Mouse (Mus musculus): Measurements from ENCODE around the gene Cav3. TPM values are rescaled to one million over a fixed set of nuclear protein-coding genes. Genes with fewer than 3 reads are reported as not detected.

Gene Cav3
- polyA plus RNA-seq, 1 experiment from 2014 or later, result 0.51 TPM

DNA sequence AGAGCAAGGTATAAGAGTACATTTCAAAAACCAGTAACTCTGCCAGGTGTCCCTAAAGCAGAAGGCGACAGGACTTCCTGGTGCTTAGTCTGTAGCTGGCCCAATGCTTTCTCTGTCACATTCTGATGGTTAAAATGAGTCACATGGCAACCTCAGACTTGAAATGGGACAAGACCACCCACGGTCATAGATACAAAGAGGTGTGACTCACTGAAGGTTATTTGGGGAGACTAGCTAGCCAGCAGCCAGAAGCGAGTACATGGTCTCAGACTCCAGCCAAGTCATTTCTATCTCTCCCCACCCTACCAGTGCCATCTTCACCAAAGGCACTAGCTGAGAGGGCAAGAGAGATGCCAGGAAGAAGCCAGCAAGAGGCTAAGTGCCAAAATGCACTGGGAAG is 6.1 kb downstream of the Cav3 start:
- no peaks in the 10 kb centered on the region for H3K9me3 ChIP-seq (ENCODE audit: control insufficient read depth, low read length)
- H3K4me2 ChIP-seq (ENCODE audit: low read length), result no peak overlapping the region
- DNase-seq (ENCODE audit: low spot score), result no peak
- H3K9ac ChIP-seq (ENCODE audit: low read length), result no peak overlapping the region
- 79% methylated on average over 3 of the region's 3 CpGs for WGBS
- H3K27me3 ChIP-seq (replicated peaks; ENCODE audit: control insufficient read depth, insufficient read depth, low read length), result no peaks in the 10 kb centered on the region
- H3K4me3 ChIP-seq (ENCODE audit: low read depth, low read length), result no peak overlapping the region
- no peaks in the 10 kb centered on the region for H3K4me1 ChIP-seq (replicated peaks; ENCODE audit: control insufficient read depth, insufficient read depth, low read length)
- no peak overlapping the region for H3K27ac ChIP-seq (ENCODE audit: low read depth)
- no peaks in the 10 kb centered on the region for H3K36me3 ChIP-seq (ENCODE audit: control insufficient read depth, insufficient read depth, low read length)
- no peak for ATAC-seq (replicated peaks; ENCODE audit: low FRiP score, low TSS enrichment, low read depth)

DNA sequence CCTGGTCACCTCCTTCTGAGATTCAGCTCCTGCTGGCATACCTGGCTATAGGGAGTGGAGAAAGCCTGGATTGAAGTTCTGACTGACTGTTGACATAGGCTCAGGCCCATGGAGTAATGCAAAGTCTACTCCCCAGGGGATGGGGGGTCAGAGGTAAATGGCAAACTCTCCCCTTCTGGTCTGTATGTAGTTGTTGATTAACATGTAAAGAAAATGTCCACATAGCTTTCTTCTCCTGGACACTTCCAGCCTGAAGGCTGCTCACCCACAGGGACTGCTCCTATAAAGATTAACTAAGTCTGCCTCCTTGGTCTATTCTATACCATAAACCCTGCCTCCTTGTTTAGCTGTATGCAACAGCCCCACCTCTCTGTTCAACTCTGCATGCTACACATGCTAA is 6.7 kb downstream of the Cav3 start:
- Histone ChIP-seq H3K9ac (ENCODE audit: low read length) (no peak overlapping the region), H3K4me2 (ENCODE audit: low read length) (no peak overlapping the region), H3K4me1 (replicated peaks; ENCODE audit: control insufficient read depth, insufficient read depth, low read length) (no peaks in the 10 kb centered on the region), H3K9me3 (ENCODE audit: control insufficient read depth, low read length) (no peaks in the 10 kb centered on the region), H3K27ac (ENCODE audit: low read depth) (no peak overlapping the region), H3K27me3 (replicated peaks; ENCODE audit: control insufficient read depth, insufficient read depth, low read length) (no peaks in the 10 kb centered on the region), H3K4me3 (ENCODE audit: low read depth, low read length) (no peak overlapping the region), H3K36me3 (ENCODE audit: control insufficient read depth, insufficient read depth, low read length) (no peaks in the 10 kb centered on the region)
- DNase-seq (ENCODE audit: low spot score), result no peak
- ATAC-seq (replicated peaks; ENCODE audit: low FRiP score, low TSS enrichment, low read depth), result no peak

DNA sequence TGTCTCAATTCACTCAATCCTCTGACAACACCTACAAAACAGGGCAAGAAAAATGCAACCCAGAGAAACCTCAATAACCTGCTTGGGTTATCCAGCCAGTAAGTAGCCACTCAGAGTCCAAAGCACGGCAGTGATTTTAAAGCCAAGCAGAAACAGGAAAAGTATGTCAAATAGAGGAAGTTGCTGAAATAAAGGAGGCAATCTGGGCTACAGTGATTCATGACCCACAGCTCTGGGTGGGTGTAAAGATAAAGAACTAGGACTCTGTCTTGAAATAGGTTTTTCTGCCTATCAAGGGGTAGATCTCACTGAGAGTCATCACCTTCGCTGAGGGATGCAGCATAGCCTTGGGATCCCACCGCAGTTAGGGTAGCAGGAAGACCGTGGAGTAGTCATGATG is 12.3 kb downstream of the Cav3 start:
- DNase-seq (ENCODE audit: low spot score), result no peak
- no peaks in the 10 kb centered on the region for H3K4me1 ChIP-seq (replicated peaks; ENCODE audit: control insufficient read depth, insufficient read depth, low read length)
- ATAC-seq (replicated peaks; ENCODE audit: low FRiP score, low TSS enrichment, low read depth), result no peak
- no peaks in the 10 kb centered on the region for H3K9me3 ChIP-seq (ENCODE audit: control insufficient read depth, low read length)
- H3K27ac ChIP-seq (ENCODE audit: low read depth), result no peak overlapping the region
- no peak overlapping the region for H3K4me2 ChIP-seq (ENCODE audit: low read length)
- no peak overlapping the region for H3K4me3 ChIP-seq (ENCODE audit: low read depth, low read length)
- H3K27me3 ChIP-seq (replicated peaks; ENCODE audit: control insufficient read depth, insufficient read depth, low read length), result no peaks in the 10 kb centered on the region
- H3K9ac ChIP-seq (ENCODE audit: low read length), result no peak overlapping the region
- WGBS, result 84% methylated on average over 4 of the region's 4 CpGs
- no peaks in the 10 kb centered on the region for H3K36me3 ChIP-seq (ENCODE audit: control insufficient read depth, insufficient read depth, low read length)

DNA sequence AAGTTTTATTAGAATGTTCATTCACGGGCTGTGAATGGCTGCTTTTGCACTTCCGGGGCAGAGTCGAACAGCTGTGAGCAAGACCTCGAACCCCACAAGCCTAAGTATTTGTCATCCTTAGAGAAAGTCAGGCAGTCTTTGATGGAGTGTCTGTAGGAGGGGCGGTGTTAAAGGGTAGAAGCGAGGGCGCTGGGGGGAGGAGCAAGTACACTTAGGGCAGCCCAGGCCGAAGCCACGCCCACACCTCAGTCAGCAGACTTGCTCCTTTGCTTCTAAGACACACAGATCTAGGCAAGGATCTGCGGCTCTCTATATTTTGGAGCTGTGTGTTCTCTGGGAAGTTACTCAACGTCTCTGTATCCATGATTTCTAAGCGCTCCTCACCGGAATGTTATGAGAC is 20.6 kb downstream of the Cav3 start:
- WGBS, result 50% methylated on average over 13 of the region's 13 CpGs
- no peak overlapping the region for H3K4me3 ChIP-seq (ENCODE audit: low read depth, low read length)
- H3K36me3 ChIP-seq (ENCODE audit: control insufficient read depth, insufficient read depth, low read length), result no peaks in the 10 kb centered on the region
- ATAC-seq (replicated peaks; ENCODE audit: low FRiP score, low TSS enrichment, low read depth) (no peak), DNase-seq (ENCODE audit: low spot score) (no peak)
- H3K27me3 ChIP-seq (replicated peaks; ENCODE audit: control insufficient read depth, insufficient read depth, low read length), result no peaks in the 10 kb centered on the region
- H3K9ac ChIP-seq (ENCODE audit: low read length), result no peak overlapping the region
- no peaks in the 10 kb centered on the region for H3K4me1 ChIP-seq (replicated peaks; ENCODE audit: control insufficient read depth, insufficient read depth, low read length)
- H3K4me2 ChIP-seq (ENCODE audit: low read length), result no peak overlapping the region
- no peak overlapping the region for H3K27ac ChIP-seq (ENCODE audit: low read depth)
- no peaks in the 10 kb centered on the region for H3K9me3 ChIP-seq (ENCODE audit: control insufficient read depth, low read length)

DNA sequence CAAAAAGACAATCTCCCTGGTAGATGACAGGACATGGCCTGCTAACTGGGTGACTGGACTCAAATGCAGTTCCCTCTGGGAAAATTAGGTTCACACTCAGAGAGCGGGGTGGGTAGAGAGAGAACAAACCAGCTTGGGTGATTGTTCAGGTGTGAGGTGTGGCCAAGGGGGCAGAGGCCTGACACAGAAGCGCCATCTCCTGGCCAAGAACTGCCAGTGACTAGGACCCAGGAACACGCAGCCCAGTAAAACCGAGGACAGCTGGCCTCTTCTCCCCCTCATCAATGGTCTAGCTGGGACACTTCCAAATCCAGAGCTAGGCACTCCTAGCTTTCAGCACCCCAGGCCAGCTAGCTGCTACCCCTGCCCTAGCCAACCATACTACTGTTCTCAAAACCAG is 25.0 kb downstream of the Cav3 start:
- Histone ChIP-seq H3K9ac (ENCODE audit: low read length) (no peak overlapping the region), H3K9me3 (ENCODE audit: control insufficient read depth, low read length) (no peaks in the 10 kb centered on the region), H3K4me2 (ENCODE audit: low read length) (no peak overlapping the region), H3K27me3 (replicated peaks; ENCODE audit: control insufficient read depth, insufficient read depth, low read length) (peaks cover 34% of the 10 kb centered on the region), H3K27ac (ENCODE audit: low read depth) (no peak overlapping the region), H3K4me3 (ENCODE audit: low read depth, low read length) (no peak overlapping the region), H3K36me3 (ENCODE audit: control insufficient read depth, insufficient read depth, low read length) (no peaks in the 10 kb centered on the region), H3K4me1 (replicated peaks; ENCODE audit: control insufficient read depth, insufficient read depth, low read length) (peaks cover 4% of the 10 kb centered on the region)
- DNase-seq (ENCODE audit: low spot score) (peak; percentile 62), ATAC-seq (replicated peaks; ENCODE audit: low FRiP score, low TSS enrichment, low read depth) (no peak)
- 6% methylated on average over 4 of the region's 4 CpGs for WGBS

DNA sequence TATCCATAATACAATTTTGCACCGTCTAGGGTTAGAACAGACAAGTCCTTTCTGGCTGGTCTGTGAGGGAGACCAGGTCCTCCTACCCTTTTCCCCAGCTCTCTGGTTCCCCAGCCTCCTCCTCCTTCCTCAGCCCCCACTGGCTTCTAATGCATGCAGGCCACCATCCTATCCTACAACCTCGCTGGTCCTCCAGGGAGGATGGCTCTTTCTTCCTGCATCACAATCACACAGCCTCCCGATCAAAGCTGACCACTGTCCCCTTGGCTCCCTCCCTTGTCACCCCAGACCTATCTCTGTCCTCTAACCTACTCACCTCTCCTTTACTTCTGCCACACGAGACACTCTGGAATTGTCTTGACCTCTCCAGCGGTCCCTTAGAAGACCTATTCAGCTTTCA is 28.7 kb downstream of the Cav3 start:
- ATAC-seq (replicated peaks; ENCODE audit: low FRiP score, low TSS enrichment, low read depth), result no peak
- H3K9me3 ChIP-seq (ENCODE audit: control insufficient read depth, low read length), result no peaks in the 10 kb centered on the region
- no peak for DNase-seq (ENCODE audit: low spot score)
- peaks cover 9% of the 10 kb centered on the region for H3K4me1 ChIP-seq (replicated peaks; ENCODE audit: control insufficient read depth, insufficient read depth, low read length)
- no peak overlapping the region for H3K4me3 ChIP-seq (ENCODE audit: low read depth, low read length)
- no peak overlapping the region for H3K4me2 ChIP-seq (ENCODE audit: low read length)
- no peak overlapping the region for H3K27ac ChIP-seq (ENCODE audit: low read depth)
- 91% methylated on average over 5 of the region's 5 CpGs for WGBS
- H3K27me3 ChIP-seq (replicated peaks; ENCODE audit: control insufficient read depth, insufficient read depth, low read length), result peaks cover 47% of the 10 kb centered on the region
- no peaks in the 10 kb centered on the region for H3K36me3 ChIP-seq (ENCODE audit: control insufficient read depth, insufficient read depth, low read length)
- H3K9ac ChIP-seq (ENCODE audit: low read length), result no peak overlapping the region

DNA sequence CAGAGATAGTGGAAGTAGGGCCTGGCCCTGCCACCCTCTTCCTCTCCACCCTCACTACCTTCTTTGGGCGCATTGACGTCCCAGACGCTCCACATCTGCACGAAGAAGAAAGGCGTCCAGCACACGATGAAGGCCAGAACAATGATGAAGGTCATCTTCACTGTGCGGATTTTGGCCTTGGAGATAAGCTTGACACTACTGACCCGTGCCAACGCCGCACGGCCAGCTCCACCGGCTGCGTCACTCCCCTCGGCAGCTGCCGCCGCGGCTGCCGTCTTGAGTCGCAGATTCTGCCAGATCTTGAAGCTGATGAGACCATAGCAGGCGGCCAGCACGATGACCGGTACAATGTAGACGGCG is 29.5 kb downstream of the Cav3 start:
- H3K27me3 ChIP-seq (replicated peaks; ENCODE audit: control insufficient read depth, insufficient read depth, low read length), result peaks cover 47% of the 10 kb centered on the region
- H3K27ac ChIP-seq (ENCODE audit: low read depth), result no peak overlapping the region
- no peaks in the 10 kb centered on the region for H3K36me3 ChIP-seq (ENCODE audit: control insufficient read depth, insufficient read depth, low read length)
- 36% methylated on average over 24 of the region's 24 CpGs for WGBS
- H3K9ac ChIP-seq (ENCODE audit: low read length), result no peak overlapping the region
- ATAC-seq (replicated peaks; ENCODE audit: low FRiP score, low TSS enrichment, low read depth), result no peak
- H3K9me3 ChIP-seq (ENCODE audit: control insufficient read depth, low read length), result no peaks in the 10 kb centered on the region
- peak overlapping the region; percentile 37 for H3K4me3 ChIP-seq (ENCODE audit: low read depth, low read length)
- H3K4me1 ChIP-seq (replicated peaks; ENCODE audit: control insufficient read depth, insufficient read depth, low read length), result peaks cover 9% of the 10 kb centered on the region
- H3K4me2 ChIP-seq (ENCODE audit: low read length), result peak overlapping the region; percentile 78
- no peak for DNase-seq (ENCODE audit: low spot score)

DNA sequence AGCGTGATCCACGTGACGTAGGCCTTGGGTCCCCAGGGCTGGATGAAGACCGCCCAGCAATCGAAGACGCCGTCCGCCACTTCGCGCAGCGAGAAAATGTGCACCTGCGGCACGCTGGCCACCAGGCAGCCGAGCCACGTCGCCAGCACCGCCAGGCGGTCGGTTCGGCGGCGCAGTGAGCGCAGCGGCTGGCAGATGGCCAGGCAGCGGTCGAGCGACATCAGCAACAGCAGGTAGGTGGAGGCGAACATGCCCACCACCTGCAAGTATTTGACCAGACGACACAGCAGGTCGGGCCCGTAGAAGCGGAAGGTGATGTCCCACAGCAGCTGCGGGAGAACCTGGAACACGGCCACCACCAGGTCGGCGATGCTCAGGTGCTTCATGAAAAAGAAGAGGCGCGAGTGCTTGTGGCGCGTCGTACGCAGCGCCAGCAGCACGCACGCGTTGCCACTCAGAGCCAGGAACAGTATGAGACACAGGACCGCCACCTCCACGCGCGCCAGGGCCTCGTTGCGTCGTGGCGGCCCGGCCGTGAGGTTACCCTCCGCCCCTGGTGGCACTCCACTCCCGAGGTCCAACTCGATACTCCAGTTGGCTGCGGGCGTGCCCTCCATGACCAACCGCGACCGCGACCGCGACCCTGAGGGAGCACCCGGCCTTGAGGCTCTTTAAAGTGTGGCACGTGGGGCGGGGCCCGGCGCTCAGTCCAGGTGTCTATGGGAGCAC is 30.0 kb downstream of the Cav3 start:
- peaks cover 9% of the 10 kb centered on the region for H3K4me1 ChIP-seq (replicated peaks; ENCODE audit: control insufficient read depth, insufficient read depth, low read length)
- peak overlapping the region; percentile 37 for H3K4me3 ChIP-seq (ENCODE audit: low read depth, low read length)
- H3K27ac ChIP-seq (ENCODE audit: low read depth), result no peak overlapping the region
- H3K9ac ChIP-seq (ENCODE audit: low read length), result no peak overlapping the region
- peak; percentile 24; the same call in 1 of the 2 replicates for ATAC-seq (replicated peaks; ENCODE audit: low FRiP score, low TSS enrichment, low read depth)
- H3K27me3 ChIP-seq (replicated peaks; ENCODE audit: control insufficient read depth, insufficient read depth, low read length), result peaks cover 47% of the 10 kb centered on the region
- no peaks in the 10 kb centered on the region for H3K9me3 ChIP-seq (ENCODE audit: control insufficient read depth, low read length)
- WGBS, result 8% methylated on average over 72 of the region's 72 CpGs
- H3K4me2 ChIP-seq (ENCODE audit: low read length), result peak overlapping the region; percentile 78
- no peaks in the 10 kb centered on the region for H3K36me3 ChIP-seq (ENCODE audit: control insufficient read depth, insufficient read depth, low read length)
- DNase-seq (ENCODE audit: low spot score), result peak; percentile 64

DNA sequence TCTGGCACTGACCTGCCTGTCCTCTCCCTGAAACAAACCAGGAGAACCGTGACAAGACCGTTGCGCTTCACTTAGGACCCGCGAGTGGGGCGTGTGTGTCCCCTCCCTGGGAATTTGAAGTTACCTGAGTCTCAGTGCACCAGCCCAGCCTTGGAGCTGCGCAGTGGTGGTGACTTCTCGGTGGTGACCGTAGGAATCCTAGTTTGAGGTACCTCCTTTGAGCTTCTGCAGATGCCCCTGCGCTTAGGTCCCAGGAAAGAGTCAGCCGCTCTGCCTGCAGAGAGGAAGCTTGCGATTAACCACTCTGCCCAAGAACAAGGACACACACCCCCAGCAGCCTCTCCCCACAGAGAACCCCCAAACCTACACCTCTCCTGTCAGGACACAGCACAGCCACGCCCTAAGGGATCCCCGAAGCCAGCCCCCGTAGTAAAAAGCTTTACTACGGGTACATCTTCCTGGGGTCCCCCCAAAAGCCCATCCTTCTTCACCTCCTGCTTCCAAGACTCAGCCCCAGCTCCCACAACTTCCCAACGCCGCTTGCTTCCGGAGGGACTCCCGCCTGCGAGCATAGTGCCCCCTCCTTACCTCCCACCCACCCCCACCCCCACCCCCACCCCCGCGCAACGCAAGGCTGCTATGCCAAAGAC is 30.7 kb downstream of the Cav3 start, which contains the start of gene Oxtr:
Gene Oxtr, minus strand, starts transcription at position 34 of the 650 bp plus-strand sequence.
- peaks cover 47% of the 10 kb centered on the region for H3K27me3 ChIP-seq (replicated peaks; ENCODE audit: control insufficient read depth, insufficient read depth, low read length)
- DNase-seq (ENCODE audit: low spot score) (peak; percentile 65), ATAC-seq (replicated peaks; ENCODE audit: low FRiP score, low TSS enrichment, low read depth) (peak; percentile 20; the same call in 1 of the 2 replicates)
- peak within 1 kb of the TSS; percentile 78 for H3K4me2 ChIP-seq (ENCODE audit: low read length)
- peaks cover 9% of the 10 kb centered on the region for H3K4me1 ChIP-seq (replicated peaks; ENCODE audit: control insufficient read depth, insufficient read depth, low read length)
- H3K4me3 ChIP-seq (ENCODE audit: low read depth, low read length), result peak within 1 kb of the TSS; percentile 37
- 5% methylated on average over 24 of the region's 24 CpGs for WGBS
- H3K9ac ChIP-seq (ENCODE audit: low read length), result peak within 1 kb of the TSS; percentile 23; the same call in 1 of the 2 replicates
- no peaks in the 10 kb centered on the region for H3K9me3 ChIP-seq (ENCODE audit: control insufficient read depth, low read length)
- no peak within 1 kb of the TSS for H3K27ac ChIP-seq (ENCODE audit: low read depth)
- H3K36me3 ChIP-seq (ENCODE audit: control insufficient read depth, insufficient read depth, low read length), result no peaks in the 10 kb centered on the region

All from intestine, embryonic 14.5 days (tissue).